Mouse (Mus musculus): Measurements from ENCODE around the gene Strc.

DNA sequence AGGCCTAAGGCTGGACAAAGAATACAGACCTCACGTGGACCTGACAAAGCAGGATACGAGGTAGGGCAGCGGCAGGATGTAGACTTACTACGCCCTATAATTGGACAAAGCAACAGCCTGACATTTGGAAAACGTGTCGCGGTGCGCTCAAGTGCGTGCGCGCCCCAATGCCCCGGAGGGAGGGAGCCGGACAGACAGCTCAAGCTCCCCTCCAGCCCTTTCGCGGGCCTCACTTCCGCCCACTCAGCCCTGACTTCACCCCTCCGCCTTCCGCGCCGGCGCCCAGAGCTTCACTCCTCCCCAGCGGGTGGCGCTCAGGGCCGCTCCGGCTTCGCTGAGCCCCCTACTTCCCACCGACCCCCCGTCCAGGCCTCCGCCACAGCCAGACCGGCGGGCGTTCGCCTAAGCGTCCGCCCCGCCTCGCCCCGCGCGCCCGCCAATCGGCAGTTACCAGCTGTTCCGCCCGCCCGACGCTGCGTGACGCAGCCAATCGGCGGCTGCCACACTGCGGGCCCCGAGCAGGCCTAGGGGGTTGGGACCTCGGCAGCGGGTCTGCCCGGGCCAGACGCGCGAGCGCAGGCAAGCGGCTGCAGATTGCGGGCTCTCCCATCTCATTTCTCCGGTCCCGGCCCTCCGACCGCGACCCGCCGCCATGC lies 26.5 kb upstream of the Strc start, which contains the start of the genes Pdia3 and Catsper2:
- TF ChIP-seq CTCF (IDR thresholded peaks at IDR 0.05; ENCODE audit: low read depth, low read length) (no peak), EP300 (IDR thresholded peaks at IDR 0.05; ENCODE audit: insufficient read depth, low read depth, low read length) (0 out of 2 replicates have a peak, but pooled peaks have one; percentile 43)

All from ES-Bruce4 (cell line).